ENCODE assay signal across 8 mouse cellular contexts in the genomic region with DNA sequence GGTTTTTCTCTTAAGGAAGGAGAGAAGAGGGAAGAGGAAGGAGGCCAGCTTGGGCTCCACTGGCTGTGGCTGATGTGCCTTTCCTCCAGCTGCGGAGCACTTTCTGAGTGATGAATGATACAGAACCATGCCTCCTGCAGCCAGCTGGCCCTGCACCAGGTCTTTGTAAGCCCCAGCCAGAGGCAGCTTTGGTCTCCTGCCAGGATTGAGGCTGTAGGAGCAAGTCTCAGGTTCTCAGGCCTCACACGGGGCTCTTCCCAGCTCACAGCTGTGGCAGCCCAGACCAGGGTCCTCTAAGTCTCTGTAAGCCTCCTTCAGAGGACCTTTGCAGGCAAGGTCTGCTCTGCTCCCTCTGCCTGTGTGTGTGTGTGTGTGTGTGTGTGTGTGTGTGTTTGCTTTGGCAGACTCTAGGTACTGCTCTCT.
DNase-seq lines count a peak whose midpoint lies in the region; ATAC-seq and TF ChIP-seq lines count a peak whose summit lies in the region.

No protein-coding gene starts in this region.

- intact Hi-C loops in left cerebral cortex, postnatal 10 days (cut with DNase I), result no loop called here

- H3K9ac ChIP-seq in hindbrain, embryonic 16.5 days (ENCODE audit: low read depth, low read length), result no peak overlapping the region; the same call in 1 of the 2 replicates

- DNase-seq in Patski (ENCODE audit: low read depth, low spot score), result no peak
- peak; percentile 18 to 27 for DNase-seq in cerebellum, postnatal 36 days
- peak; percentile 87 for DNase-seq in gastrocnemius, postnatal 25 days
- DNase-seq in left cerebral cortex, postnatal 10 days (ENCODE audit: extremely low spot score in 1 of 2, low spot score in 2 of 2), result peak; percentile 60 to 92
- DNase-seq in right cerebral cortex, postnatal 4 days, result peak; percentile 70
- DNase-seq in spleen, adult 12 weeks (ENCODE audit: low spot score), result no peak

- POLR2A ChIA-PET in Patski (lab: Charles Lee), result interaction anchor here (0.5 kb wide), 1 partner anchor 95 kb away, joined by 4 read pairs; no protein-coding TSS in a partner anchor

- H3K4me3 ChIP-seq in hindbrain, embryonic 16.5 days (ENCODE audit: low read length), result no peak overlapping the region

- TF ChIP-seq CTCF in Patski (IDR thresholded peaks at IDR 0.05), result no peak

- H3K4me1 ChIP-seq in hindbrain, embryonic 16.5 days (ENCODE audit: control insufficient read depth, insufficient read depth, low read depth, low read length), result peaks cover 11% of the 10 kb centered on the region

- 22% methylated on average over 2 of the region's 2 CpGs for WGBS in hindbrain, embryonic 16.5 days

- no peaks in the 10 kb centered on the region for H3K27me3 ChIP-seq in Patski
- H3K27me3 ChIP-seq in hindbrain, embryonic 16.5 days (replicated peaks; ENCODE audit: control insufficient read depth, insufficient read depth, low read length), result no peaks in the 10 kb centered on the region

- H3K27ac ChIP-seq in hindbrain, embryonic 16.5 days (ENCODE audit: low read depth, low read length), result peak overlapping the region; percentile 57

- peak; percentile 70 for ATAC-seq in Patski
- peak; percentile 92 for ATAC-seq in hindbrain, embryonic 16.5 days
- peak; percentile 66 for ATAC-seq in megakaryocyte, adult 5-6 weeks (ENCODE audit: poor library complexity, severe bottlenecking)

- H3K36me3 ChIP-seq in hindbrain, embryonic 16.5 days (ENCODE audit: control insufficient read depth, insufficient read depth, low read length), result no peaks in the 10 kb centered on the region

- CTCF ChIA-PET in Patski (lab: Charles Lee), result interaction anchor here (1.0 to 1.6 kb wide), 2 partner anchors 8 to 10 kb away, joined by 3 read pairs; no protein-coding TSS in a partner anchor

- H3K4me2 ChIP-seq in hindbrain, embryonic 16.5 days (ENCODE audit: low read length), result no peak overlapping the region

- in situ Hi-C loops in Patski (cut with MboI; ENCODE audit: low pct_unique_long_range_greater_than_20kb), result no loop called here

- no peaks in the 10 kb centered on the region for H3K9me3 ChIP-seq in hindbrain, embryonic 16.5 days (ENCODE audit: control insufficient read depth, low read length)

Comparison
In these comparisons a context has a peak if more than half of its experiments do, and no peak if none do; other contexts are left out.
1. DNase-seq: peak in cerebellum, postnatal 36 days (2 of 2), gastrocnemius, postnatal 25 days (single experiment), left cerebral cortex, postnatal 10 days (2 of 2) and right cerebral cortex, postnatal 4 days (single experiment); none in Patski (single experiment) and spleen, adult 12 weeks (single experiment).
2. Peak in every context shown above with its lines, with median percentiles within 50 percentile points of each other: ATAC-seq.